Mouse (Mus musculus) right cerebral cortex, postnatal 14 days (tissue): ENCODE data around the gene Rtp4.

Experiments used
- DNase-seq: peaks from one replicate; pipeline ENCODE4 v3.0.0; 2022

The Rtp4 gene

GRCm38 (mm10) chr16:23520235-23520871 lies at the start of gene Rtp4, which contains the start of gene Masp1:
Gene Rtp4 (plus strand): TSS chr16:23520291.
Gene Masp1 (minus strand): TSS chr16:23520815.
- no peak for DNase-seq

GRCm38 (mm10) chr16:23471551-23471950 lies 48.5 kb upstream of the Rtp4 start:
- no peak for DNase-seq

DNA sequence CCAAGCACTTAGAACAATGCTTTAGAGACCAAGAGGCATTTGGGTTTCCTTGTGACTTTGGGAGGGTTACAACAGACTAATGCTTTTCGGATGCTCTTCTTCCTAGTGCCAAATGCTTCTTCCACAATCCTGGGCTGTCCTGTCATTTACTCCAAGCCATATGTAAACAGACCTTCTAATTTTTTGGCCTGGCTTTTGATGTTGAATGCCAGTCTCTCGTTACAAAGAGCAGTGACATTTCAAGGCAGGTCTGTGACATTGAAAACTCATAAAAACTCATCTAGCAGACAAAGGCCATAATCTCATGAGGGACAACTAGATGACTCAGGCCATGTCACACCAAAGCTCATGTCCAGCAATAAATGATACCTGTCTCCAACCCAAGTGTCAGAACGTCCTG lies 48.0 kb upstream of the Rtp4 start:
- no peak for DNase-seq

- DNase-seq: no peak
Measured at GRCm38 (mm10) chr16:23475651-23476050, 44.4 kb upstream of the Rtp4 start.

- no peak for DNase-seq
Measured at GRCm38 (mm10) chr16:23476598-23476997, 43.5 kb upstream of the Rtp4 start.

- DNase-seq: no peak
Measured at GRCm38 (mm10) chr16:23479872-23480603, 40.1 kb upstream of the Rtp4 start.

- DNase-seq: no peak
Measured at GRCm38 (mm10) chr16:23482218-23482617, 37.9 kb upstream of the Rtp4 start.

- no peak for DNase-seq
Measured at GRCm38 (mm10) chr16:23482846-23483245, 37.2 kb upstream of the Rtp4 start.

GRCm38 (mm10) chr16:23483292-23483691 lies 36.8 kb upstream of the Rtp4 start:
- DNase-seq: no peak

DNA sequence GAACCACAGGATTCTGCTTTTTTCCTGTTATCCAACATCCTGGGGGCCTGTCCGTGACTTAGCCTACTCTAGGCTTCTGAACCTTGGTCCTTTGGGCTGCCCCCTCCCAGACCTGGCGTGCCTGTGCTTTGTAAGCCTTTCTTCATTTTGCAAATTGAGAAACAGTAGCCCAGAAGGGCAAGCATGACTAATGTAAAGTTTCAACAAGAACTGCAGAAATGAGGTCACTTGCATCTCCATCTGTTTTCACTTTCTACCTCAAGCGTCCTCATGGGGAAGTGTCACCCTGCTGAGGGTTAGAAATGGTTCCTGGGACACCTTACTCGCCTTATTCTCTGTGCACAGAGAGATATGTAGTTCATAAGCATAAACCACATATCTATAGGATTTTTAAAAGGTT lies 27.3 kb upstream of the Rtp4 start:
- DNase-seq: no peak

GRCm38 (mm10) chr16:23496245-23496924 lies 23.7 kb upstream of the Rtp4 start:
- DNase-seq: no peak

DNA sequence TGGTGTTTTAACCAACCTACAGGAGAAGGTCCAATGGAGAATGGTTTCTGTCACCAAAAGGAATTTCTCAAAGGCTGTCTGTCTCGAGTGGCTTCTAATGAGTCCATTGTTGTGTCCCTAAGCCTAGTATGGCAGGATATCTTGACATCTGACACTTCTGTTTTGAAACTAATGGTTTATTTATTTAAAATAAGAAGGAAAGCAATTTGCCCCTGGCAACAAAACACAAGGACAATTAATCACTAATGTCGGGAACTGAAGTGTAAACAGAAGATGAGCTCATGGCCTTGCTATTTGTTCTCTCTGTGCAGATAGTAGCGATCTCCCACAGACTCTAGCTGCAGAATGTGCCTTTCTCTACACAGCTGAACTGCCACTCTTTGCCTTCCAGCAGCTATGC lies 22.7 kb upstream of the Rtp4 start:
- DNase-seq: no peak

- no peak for DNase-seq
Measured at GRCm38 (mm10) chr16:23497881-23498280, 22.2 kb upstream of the Rtp4 start.

DNA sequence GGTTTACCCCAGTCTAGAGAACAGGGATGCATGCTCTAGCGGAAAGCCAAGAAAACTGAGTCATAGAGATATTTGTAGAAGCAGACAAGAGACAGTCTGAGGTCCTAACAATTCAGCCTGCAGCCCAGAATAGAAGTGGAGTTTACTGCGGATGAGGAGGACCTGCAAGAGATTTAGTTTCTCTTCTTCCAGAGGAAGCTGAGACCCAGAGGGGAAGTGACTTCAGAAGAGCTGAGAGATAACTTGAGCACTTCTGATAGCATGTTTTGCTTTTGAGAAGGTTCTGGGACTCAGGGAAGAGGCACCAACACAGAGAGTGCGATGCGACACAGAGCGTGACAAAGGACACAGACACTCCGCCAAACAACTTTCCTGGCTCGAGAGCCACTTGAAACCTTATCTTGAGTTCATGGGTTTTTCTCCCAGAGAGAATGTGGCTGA lies 21.4 kb upstream of the Rtp4 start:
- DNase-seq: no peak

GRCm38 (mm10) chr16:23500558-23500957 lies 19.5 kb upstream of the Rtp4 start:
- no peak for DNase-seq

DNA sequence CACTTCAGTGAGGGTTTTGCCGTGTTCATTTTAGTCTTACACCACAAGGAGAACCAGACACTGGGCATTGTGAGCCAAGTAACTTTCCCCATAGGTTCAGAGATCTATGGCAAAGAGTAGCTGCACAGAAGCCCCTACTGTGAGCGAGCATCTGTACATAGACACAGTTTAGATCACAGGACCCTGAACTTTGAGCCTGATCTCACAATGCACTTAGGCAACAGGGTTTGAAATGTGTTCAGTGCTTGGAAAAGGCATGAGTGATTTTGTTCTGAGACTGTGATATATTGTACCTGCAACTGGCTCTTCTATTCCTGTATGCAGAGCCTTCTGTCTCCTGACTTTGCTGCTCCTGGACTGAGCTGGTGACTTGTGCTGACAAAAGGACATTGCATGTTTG lies 18.8 kb upstream of the Rtp4 start:
- no peak for DNase-seq

- no peak for DNase-seq
Measured at GRCm38 (mm10) chr16:23502478-23502877, 17.6 kb upstream of the Rtp4 start.

DNA sequence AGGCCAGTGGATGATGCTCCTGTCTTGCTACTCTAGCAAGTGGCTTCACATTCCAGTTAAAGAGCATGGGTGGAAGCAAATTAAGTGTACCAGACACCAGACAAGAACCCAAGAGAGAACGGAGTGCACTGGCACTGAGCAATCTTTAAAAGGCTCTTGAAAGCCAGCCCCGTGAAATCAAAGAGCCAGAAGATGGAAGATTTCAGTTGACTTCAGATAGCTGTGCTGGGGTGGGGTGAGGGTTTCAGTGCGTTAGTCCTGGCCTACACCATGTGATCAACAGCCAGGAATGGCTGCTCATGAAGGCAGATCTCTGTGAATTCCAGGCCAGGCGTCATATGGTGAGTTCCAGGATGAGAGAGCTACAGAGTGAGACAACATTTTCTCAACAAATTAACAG lies 16.7 kb upstream of the Rtp4 start:
- DNase-seq: no peak

DNA sequence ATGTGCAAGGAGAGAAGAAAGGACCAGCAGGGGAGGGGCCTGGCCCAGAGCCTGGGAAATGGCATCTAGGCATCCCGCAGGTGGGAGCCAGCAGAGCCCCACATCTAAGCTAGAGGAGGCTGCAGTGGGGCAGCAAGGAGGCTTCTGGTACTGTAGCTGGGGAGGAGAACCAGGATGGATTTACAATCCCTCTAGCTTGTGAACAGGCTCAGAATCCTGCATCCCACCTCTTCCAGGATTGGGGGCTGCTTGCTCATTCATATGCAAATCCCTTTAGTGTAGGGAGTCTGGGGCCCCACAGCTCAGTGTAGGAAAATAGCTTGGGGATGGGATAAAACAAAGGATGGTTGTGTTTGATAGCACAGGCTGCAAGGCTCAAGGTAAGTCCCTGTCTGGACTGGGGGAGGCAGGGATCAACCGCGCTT lies 15.8 kb upstream of the Rtp4 start:
- no peak for DNase-seq

GRCm38 (mm10) chr16:23505904-23506687 lies 14.0 kb upstream of the Rtp4 start:
- DNase-seq: no peak

GRCm38 (mm10) chr16:23511166-23511935 lies 8.7 kb upstream of the Rtp4 start:
- DNase-seq: no peak

- DNase-seq: no peak
Measured at GRCm38 (mm10) chr16:23513401-23513800, 6.7 kb upstream of the Rtp4 start.
